Mouse (Mus musculus) stomach, embryonic 14.5 days (tissue): ENCODE results near the gene Plpp1. TPM values are rescaled to one million over a fixed set of nuclear protein-coding genes. Genes with fewer than 3 reads are reported as not detected.

ENCODE experiments used
- ATAC-seq: fragments of 200-750 bp; cut with Nextera tagmentation; 2 replicates; pipeline ENCODE4 v1.8.0; 2017; ENCODE audit warnings: low read depth, moderate TSS enrichment; ENCODE audit not compliant: insufficient number of reproducible peaks, insufficient read depth, low FRiP score
- H3K27ac ChIP-seq: fragments of 300-500 bp; sonication (generic); 2 replicates; pipeline ENCODE4 v1.5.1; 2014; ENCODE audit warnings: mild to moderate bottlenecking, low read length, moderate library complexity, mixed read lengths
- H3K27me3 ChIP-seq: fragments of 300-500 bp; sonication (generic); 2 replicates; pipeline ENCODE4 v1.6.1; 2014; ENCODE audit warnings: low read length, control low read depth, mixed read lengths; ENCODE audit not compliant: control insufficient read depth, insufficient read depth
- H3K36me3 ChIP-seq: fragments of 300-500 bp; sonication (generic); 2 replicates; pipeline ENCODE4 v1.6.1; 2014; ENCODE audit warnings: mild to moderate bottlenecking, control low read depth, low read length, moderate library complexity, mixed read lengths; ENCODE audit not compliant: control insufficient read depth, insufficient read depth
- H3K4me1 ChIP-seq: fragments of 300-500 bp; sonication (generic); 2 replicates; pipeline ENCODE4 v1.6.1; 2014; ENCODE audit warnings: low read length, control low read depth, mixed read lengths; ENCODE audit not compliant: control insufficient read depth, insufficient read depth
- H3K4me2 ChIP-seq: fragments of 300-500 bp; sonication (generic); replicated peaks from 2 replicates; pipeline ENCODE4 v1.6.1; 2014; ENCODE audit warnings: low read depth, low read length, control low read depth
- H3K4me3 ChIP-seq: fragments of 300-500 bp; sonication (generic); 2 replicates; pipeline ENCODE4 v1.5.1; 2014; ENCODE audit warnings: low read depth, low read length, control low read depth
- H3K9ac ChIP-seq: fragments of 300-500 bp; sonication (generic); replicated peaks from 2 replicates; pipeline ENCODE4 v1.6.1; 2014; ENCODE audit warnings: low read depth, mild to moderate bottlenecking, control low read depth, low read length, moderate library complexity, mixed read lengths
- H3K9me3 ChIP-seq: fragments of 300-500 bp; sonication (generic); 2 replicates; pipeline ENCODE4 v1.6.1; 2016; ENCODE audit warnings: low read depth, low read length, control low read depth; ENCODE audit not compliant: control insufficient read depth
- WGBS: fragments of 180-500 bp; shearing (Covaris S2); extraction: QIAGEN DNeasy Blood & Tissue Kit; methylation state at CpG from one replicate; pipeline ENCODE4 v1.1.7; 2014; 5-methylcytosine and 5-hydroxymethylcytosine counted together
- polyA plus RNA-seq: library from polyadenylated mRNA; unstranded; fragments of >200 nt; fragmentation: Nextera tagmentation; extraction: Ambion mirVana; gene quantifications from 2 replicates; pipeline ENCODE4 v1.2.1, GENCODE M21; 2014

Gene Plpp1
- polyA plus RNA-seq, 1 experiment from 2014 or later, result 97.1 TPM

GRCm38 (mm10) chr13:112801381-112802004 lies 901 bp downstream of the Plpp1 start:
- Histone ChIP-seq H3K36me3 (peaks cover 10% of the 10 kb centered on the region; the same call in 1 of the 2 replicates), H3K4me3 (peak overlapping the region; percentile 79), H3K27me3 (no peaks in the 10 kb centered on the region), H3K27ac (peak overlapping the region; percentile 94), H3K4me1 (peaks cover 15% of the 10 kb centered on the region), H3K9me3 (no peaks in the 10 kb centered on the region), H3K9ac (peak overlapping the region; percentile 81), H3K4me2 (peak overlapping the region; percentile 73)
- ATAC-seq, result peak; percentile 62
- 1% methylated on average over 23 of the region's 23 CpGs for WGBS

DNA sequence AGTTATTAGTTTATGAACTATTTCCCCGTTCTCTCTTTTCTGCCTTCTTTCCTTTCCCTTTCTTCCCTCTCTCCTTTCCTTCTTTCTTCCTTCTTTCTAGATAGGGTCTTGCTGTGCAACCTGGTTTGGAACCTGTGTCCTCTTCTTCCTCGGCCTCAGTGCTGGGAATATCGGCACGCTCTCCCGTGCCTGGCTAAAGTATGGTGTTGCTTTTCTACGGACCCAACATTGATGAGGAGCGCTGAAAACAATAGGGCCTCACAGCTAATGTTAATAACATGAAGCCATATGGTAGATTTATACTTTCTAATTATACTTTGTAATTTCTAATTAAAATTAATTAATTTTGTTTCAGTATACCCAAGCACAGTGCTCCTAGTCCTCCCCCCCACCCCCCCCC lies 2.5 kb downstream of the Plpp1 start:
- H3K27ac ChIP-seq, result no peak overlapping the region
- H3K4me1 ChIP-seq, result peaks cover 15% of the 10 kb centered on the region
- H3K9me3 ChIP-seq, result no peaks in the 10 kb centered on the region
- H3K27me3 ChIP-seq, result no peaks in the 10 kb centered on the region
- no peak overlapping the region for H3K9ac ChIP-seq
- H3K36me3 ChIP-seq, result peaks cover 13% of the 10 kb centered on the region; the same call in 1 of the 2 replicates
- H3K4me3 ChIP-seq, result no peak overlapping the region
- ATAC-seq, result no peak
- 0 out of 2 replicates have a peak overlapping the region, but pooled peaks have one; percentile 16 for H3K4me2 ChIP-seq
- 88% methylated on average over 7 of the region's 7 CpGs for WGBS

DNA sequence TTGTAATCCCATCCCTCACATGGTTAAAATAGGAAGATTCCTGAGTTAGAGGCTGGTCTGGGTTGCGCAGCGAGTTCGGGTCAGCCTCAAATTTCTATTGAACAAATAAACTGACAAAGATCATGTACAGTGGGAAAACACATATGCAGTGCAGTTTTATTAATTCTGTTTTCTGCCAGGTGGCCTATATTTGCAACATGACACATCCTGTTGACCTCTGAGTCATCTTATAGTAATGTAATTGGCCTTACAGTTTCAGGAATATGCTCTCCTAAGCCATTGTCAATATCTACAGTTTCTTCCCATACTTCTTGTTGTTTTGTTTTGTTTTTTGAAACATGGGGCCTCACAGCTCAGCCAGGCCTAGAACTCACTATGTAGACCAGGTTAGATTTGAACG lies 3.1 kb downstream of the Plpp1 start:
- H3K36me3 ChIP-seq, result peaks cover 13% of the 10 kb centered on the region; the same call in 1 of the 2 replicates
- WGBS, result 79% methylated on average over 4 of the region's 4 CpGs
- no peak for ATAC-seq
- H3K4me2 ChIP-seq, result no peak overlapping the region; the same call in 1 of the 2 replicates
- no peak overlapping the region for H3K9ac ChIP-seq
- H3K27me3 ChIP-seq, result no peaks in the 10 kb centered on the region
- peaks cover 15% of the 10 kb centered on the region for H3K4me1 ChIP-seq
- no peaks in the 10 kb centered on the region for H3K9me3 ChIP-seq
- H3K4me3 ChIP-seq, result no peak overlapping the region
- H3K27ac ChIP-seq, result no peak overlapping the region

DNA sequence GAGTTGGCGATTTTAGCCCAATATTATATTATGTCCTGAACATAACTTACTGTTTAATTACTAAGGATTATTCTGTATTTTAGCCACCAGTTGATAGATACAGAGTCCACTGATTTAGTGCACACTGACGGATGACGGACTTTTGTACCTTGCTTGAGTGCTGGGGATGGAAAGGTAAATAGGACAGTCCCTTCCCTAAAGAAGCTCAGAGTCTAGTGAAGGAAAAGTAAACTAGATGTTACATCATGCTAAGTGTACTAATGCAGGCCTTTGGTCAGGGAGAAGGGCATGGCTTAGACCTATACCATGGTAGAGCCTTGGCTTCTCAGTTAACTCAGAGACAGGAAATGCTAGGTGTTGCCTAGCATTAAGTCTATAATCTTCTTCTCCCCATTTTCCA lies 4.9 kb downstream of the Plpp1 start:
- H3K9ac ChIP-seq, result no peak overlapping the region
- no peak overlapping the region for H3K4me2 ChIP-seq
- H3K4me1 ChIP-seq, result peaks cover 11% of the 10 kb centered on the region
- 92% methylated on average over 3 of the region's 3 CpGs for whole genome bisulfite sequencing
- no peak overlapping the region for H3K4me3 ChIP-seq
- peaks cover 13% of the 10 kb centered on the region; the same call in 1 of the 2 replicates for H3K36me3 ChIP-seq
- no peak for ATAC-seq
- no peaks in the 10 kb centered on the region for H3K9me3 ChIP-seq
- H3K27me3 ChIP-seq, result no peaks in the 10 kb centered on the region
- no peak overlapping the region for H3K27ac ChIP-seq

DNA sequence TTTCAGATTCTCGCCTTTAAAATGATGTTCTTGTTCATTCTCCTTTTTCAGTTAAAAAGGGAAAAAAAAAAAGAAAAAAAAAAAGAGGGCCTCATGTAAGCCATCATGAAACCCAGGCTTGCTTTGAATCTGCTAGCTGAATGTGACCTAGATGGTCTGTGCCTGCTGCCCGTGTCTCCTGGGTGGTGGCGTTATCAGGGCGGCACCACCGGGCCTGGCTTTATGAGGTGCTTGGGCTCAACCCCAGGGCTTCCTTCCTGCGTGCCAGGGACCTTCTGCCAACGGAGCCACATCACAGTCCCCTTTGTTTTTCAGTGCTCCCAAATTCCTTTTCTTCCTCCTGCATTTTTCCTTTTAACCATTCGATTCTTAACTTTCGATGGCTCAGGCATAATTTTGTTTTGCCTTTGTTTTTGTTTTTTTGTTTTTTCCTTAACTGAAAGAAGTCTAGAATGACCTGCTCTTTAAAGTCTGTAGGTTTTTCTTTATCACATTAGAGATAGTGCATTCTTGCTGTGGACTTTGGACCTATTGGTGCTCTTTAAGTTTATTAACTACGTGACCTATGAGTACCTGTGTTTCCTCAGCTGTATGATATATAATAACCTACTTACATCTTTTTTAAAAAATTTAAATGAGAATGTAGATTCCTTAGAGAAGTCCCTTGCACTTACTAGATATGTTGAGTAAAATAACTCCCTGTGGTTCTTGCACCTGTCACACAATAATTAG lies 7.5 kb downstream of the Plpp1 start:
- WGBS, result 86% methylated on average over 10 of the region's 10 CpGs
- H3K4me3 ChIP-seq, result no peak overlapping the region
- no peaks in the 10 kb centered on the region for H3K27me3 ChIP-seq
- no peak overlapping the region for H3K9ac ChIP-seq
- no peaks in the 10 kb centered on the region for H3K9me3 ChIP-seq
- H3K4me2 ChIP-seq, result no peak overlapping the region
- H3K27ac ChIP-seq, result no peak overlapping the region
- H3K36me3 ChIP-seq, result peaks cover 13% of the 10 kb centered on the region; the same call in 1 of the 2 replicates
- peaks cover 8% of the 10 kb centered on the region for H3K4me1 ChIP-seq
- no peak for ATAC-seq

GRCm38 (mm10) chr13:112809504-112810247 lies 9.1 kb downstream of the Plpp1 start:
- Histone ChIP-seq H3K4me3 (no peak overlapping the region), H3K27ac (no peak overlapping the region), H3K4me1 (no peaks in the 10 kb centered on the region), H3K36me3 (peaks cover 13% of the 10 kb centered on the region; the same call in 1 of the 2 replicates), H3K9ac (no peak overlapping the region), H3K9me3 (no peaks in the 10 kb centered on the region), H3K4me2 (no peak overlapping the region), H3K27me3 (no peaks in the 10 kb centered on the region)
- WGBS, result 59% methylated on average over 7 of the region's 7 CpGs
- ATAC-seq, result no peak

- ATAC-seq, result no peak
These were observed 9.7 kb downstream of the Plpp1 start for GRCm38 (mm10) chr13:112810248-112810645.

DNA sequence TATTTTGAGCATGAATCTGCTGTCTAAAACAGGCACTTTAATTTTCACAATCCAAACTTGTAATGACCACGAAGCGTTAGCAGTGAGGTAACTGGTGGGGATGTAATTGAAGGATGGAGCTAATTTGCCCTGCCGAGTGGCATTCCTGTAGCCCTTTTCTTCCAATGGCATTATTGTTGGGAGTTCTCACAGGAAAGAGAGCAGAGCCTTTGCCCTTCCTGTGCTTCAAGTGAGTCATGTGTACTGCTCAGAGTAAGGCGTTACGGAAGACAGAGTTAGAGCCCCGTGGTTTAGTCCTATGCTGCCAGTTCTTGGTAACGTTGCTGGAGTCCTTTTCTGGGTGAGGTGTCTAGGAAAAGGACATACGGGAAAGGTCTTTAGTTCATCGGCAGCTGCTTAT lies 10.2 kb downstream of the Plpp1 start:
- no peaks in the 10 kb centered on the region for H3K9me3 ChIP-seq
- no peak overlapping the region for H3K9ac ChIP-seq
- no peaks in the 10 kb centered on the region for H3K27me3 ChIP-seq
- H3K27ac ChIP-seq, result no peak overlapping the region
- no peaks in the 10 kb centered on the region for H3K4me1 ChIP-seq
- no peak for ATAC-seq
- H3K36me3 ChIP-seq, result peaks cover 13% of the 10 kb centered on the region; the same call in 1 of the 2 replicates
- 71% methylated on average over 9 of the region's 9 CpGs for WGBS
- H3K4me3 ChIP-seq, result no peak overlapping the region
- H3K4me2 ChIP-seq, result no peak overlapping the region

More at GRCm38 (mm10) chr13:112810248-112810645, 9.7 kb downstream of the Plpp1 start:
- no peaks in the 10 kb centered on the region for H3K27me3 ChIP-seq
- no peak overlapping the region for H3K4me2 ChIP-seq
- no peaks in the 10 kb centered on the region for H3K9me3 ChIP-seq
- no peaks in the 10 kb centered on the region for H3K4me1 ChIP-seq
- H3K27ac ChIP-seq, result no peak overlapping the region
- no peak overlapping the region for H3K4me3 ChIP-seq
- peaks cover 16% of the 10 kb centered on the region; the same call in 1 of the 2 replicates for H3K36me3 ChIP-seq
- 63% methylated on average over 4 of the region's 4 CpGs for WGBS
- H3K9ac ChIP-seq, result no peak overlapping the region
